Mouse (Mus musculus): ENCODE measurements around the gene Nes. TPM values are rescaled to one million over a fixed set of nuclear protein-coding genes. Genes with fewer than 3 reads are reported as not detected.

Gene Nes
- polyA plus RNA-seq, 1 experiment from 2014 or later = 9.4 TPM

GRCm38 (mm10) chr3:87940611-87941010, 30.3 kb upstream of the Nes start:
- H3K27me3 ChIP-seq (replicated peaks; ENCODE audit: control insufficient read depth, insufficient read depth, low read length) = peaks cover 1% of the 10 kb centered on the region; the same call in 1 of the 2 replicates
- no peak overlapping the region for H3K27ac ChIP-seq (ENCODE audit: low read length)
- no peaks in the 10 kb centered on the region for H3K4me1 ChIP-seq (ENCODE audit: control insufficient read depth, insufficient read depth, low read length)
- no peak overlapping the region for H3K4me2 ChIP-seq (ENCODE audit: low read depth, low read length)
- ATAC-seq = no peak
- H3K9ac ChIP-seq (ENCODE audit: low read depth, low read length) = no peak overlapping the region
- peaks cover 13% of the 10 kb centered on the region for H3K36me3 ChIP-seq (ENCODE audit: control insufficient read depth, insufficient read depth, low read length)
- H3K9me3 ChIP-seq (ENCODE audit: control insufficient read depth, low read length) = no peaks in the 10 kb centered on the region
- H3K4me3 ChIP-seq (ENCODE audit: low read length) = no peak overlapping the region
- WGBS = 64% methylated on average over 5 of the region's 5 CpGs

GRCm38 (mm10) chr3:87942471-87942870, 28.4 kb upstream of the Nes start:
- H3K36me3 ChIP-seq (ENCODE audit: control insufficient read depth, insufficient read depth, low read length) = peaks cover 13% of the 10 kb centered on the region

GRCm38 (mm10) chr3:87943586-87943985, 27.3 kb upstream of the Nes start:
- Histone ChIP-seq H3K9me3 (ENCODE audit: control insufficient read depth, low read length) (no peaks in the 10 kb centered on the region), H3K4me2 (ENCODE audit: low read depth, low read length) (no peak overlapping the region), H3K4me3 (ENCODE audit: low read length) (no peak overlapping the region), H3K27me3 (replicated peaks; ENCODE audit: control insufficient read depth, insufficient read depth, low read length) (peaks cover 11% of the 10 kb centered on the region; the same call in 1 of the 2 replicates), H3K27ac (ENCODE audit: low read length) (no peak overlapping the region), H3K4me1 (ENCODE audit: control insufficient read depth, insufficient read depth, low read length) (peaks cover 16% of the 10 kb centered on the region), H3K9ac (ENCODE audit: low read depth, low read length) (no peak overlapping the region), H3K36me3 (ENCODE audit: control insufficient read depth, insufficient read depth, low read length) (peaks cover 13% of the 10 kb centered on the region)
- 78% methylated on average over 7 of the region's 7 CpGs for WGBS
- ATAC-seq = no peak

More at GRCm38 (mm10) chr3:87942471-87942870, 28.4 kb upstream of the Nes start:
- no peaks in the 10 kb centered on the region for H3K9me3 ChIP-seq (ENCODE audit: control insufficient read depth, low read length)
- 87% methylated on average over 2 of the region's 2 CpGs for WGBS
- no peak overlapping the region for H3K27ac ChIP-seq (ENCODE audit: low read length)
- ATAC-seq = no peak
- H3K4me2 ChIP-seq (ENCODE audit: low read depth, low read length) = no peak overlapping the region
- no peak overlapping the region for H3K9ac ChIP-seq (ENCODE audit: low read depth, low read length)
- peaks cover 11% of the 10 kb centered on the region; the same call in 1 of the 2 replicates for H3K27me3 ChIP-seq (replicated peaks; ENCODE audit: control insufficient read depth, insufficient read depth, low read length)
- H3K4me1 ChIP-seq (ENCODE audit: control insufficient read depth, insufficient read depth, low read length) = peaks cover 7% of the 10 kb centered on the region; the same call in 1 of the 2 replicates
- no peak overlapping the region for H3K4me3 ChIP-seq (ENCODE audit: low read length)

- ATAC-seq = no peak
- peaks cover 24% of the 10 kb centered on the region for H3K27me3 ChIP-seq (replicated peaks; ENCODE audit: control insufficient read depth, insufficient read depth, low read length)
- H3K9ac ChIP-seq (ENCODE audit: low read depth, low read length) = no peak overlapping the region
- H3K4me2 ChIP-seq (ENCODE audit: low read depth, low read length) = no peak overlapping the region
- 38% methylated on average over 4 of the region's 4 CpGs for WGBS
- no peak overlapping the region for H3K4me3 ChIP-seq (ENCODE audit: low read length)
- peaks cover 24% of the 10 kb centered on the region for H3K4me1 ChIP-seq (ENCODE audit: control insufficient read depth, insufficient read depth, low read length)
- H3K36me3 ChIP-seq (ENCODE audit: control insufficient read depth, insufficient read depth, low read length) = 0 out of 2 replicates have a peak, but pooled peaks cover 3% of the 10 kb centered on the region
- H3K9me3 ChIP-seq (ENCODE audit: control insufficient read depth, low read length) = no peaks in the 10 kb centered on the region
- no peak overlapping the region for H3K27ac ChIP-seq (ENCODE audit: low read length)
Observed at GRCm38 (mm10) chr3:87944838-87945600, 25.9 kb upstream of the Nes start.

DNA sequence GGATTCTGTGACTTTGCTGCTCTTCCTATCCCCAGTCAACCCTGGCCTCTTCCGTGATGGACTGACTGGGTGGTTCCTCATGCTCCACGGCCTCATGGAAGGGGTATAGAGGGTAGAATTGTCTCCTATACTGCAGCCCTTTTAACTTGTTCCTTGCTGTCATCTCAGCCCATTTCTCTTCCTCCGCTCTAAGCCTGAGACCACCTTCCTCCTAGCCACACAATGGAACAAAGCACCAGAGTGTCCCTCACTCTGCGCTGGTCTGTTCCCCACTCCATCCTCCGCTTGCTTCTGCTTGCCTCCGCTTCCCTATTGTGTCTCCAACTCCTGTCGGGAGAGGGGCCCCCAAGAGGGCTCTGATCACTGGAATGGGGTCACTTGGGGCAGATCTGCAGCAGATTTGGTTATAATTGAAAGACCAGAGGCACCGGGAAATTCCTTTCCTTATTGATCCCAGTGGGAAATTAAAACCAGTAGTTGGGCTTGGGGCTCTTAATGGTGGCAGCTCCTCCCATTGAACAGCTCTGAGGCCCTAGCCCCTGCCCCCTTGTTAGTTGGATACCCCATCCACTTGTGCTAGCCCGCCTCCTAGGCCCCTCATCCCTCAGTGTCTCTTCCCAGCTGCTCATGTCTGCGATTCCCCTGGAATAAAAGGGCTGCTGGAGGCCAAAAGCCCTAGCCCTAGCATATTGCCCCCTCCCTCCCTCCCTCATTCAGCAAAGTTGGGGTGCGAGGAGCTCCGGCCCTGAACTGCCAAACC, 24.9 kb upstream of the Nes start:
- H3K36me3 ChIP-seq (ENCODE audit: control insufficient read depth, insufficient read depth, low read length) = no peaks in the 10 kb centered on the region
- H3K27ac ChIP-seq (ENCODE audit: low read length) = no peak overlapping the region
- H3K4me1 ChIP-seq (ENCODE audit: control insufficient read depth, insufficient read depth, low read length) = peaks cover 25% of the 10 kb centered on the region
- H3K9me3 ChIP-seq (ENCODE audit: control insufficient read depth, low read length) = no peaks in the 10 kb centered on the region
- 46% methylated on average over 12 of the region's 12 CpGs for WGBS
- no peak for ATAC-seq
- H3K9ac ChIP-seq (ENCODE audit: low read depth, low read length) = no peak overlapping the region
- no peak overlapping the region for H3K4me3 ChIP-seq (ENCODE audit: low read length)
- H3K27me3 ChIP-seq (replicated peaks; ENCODE audit: control insufficient read depth, insufficient read depth, low read length) = peaks cover 26% of the 10 kb centered on the region
- no peak overlapping the region for H3K4me2 ChIP-seq (ENCODE audit: low read depth, low read length)

DNA sequence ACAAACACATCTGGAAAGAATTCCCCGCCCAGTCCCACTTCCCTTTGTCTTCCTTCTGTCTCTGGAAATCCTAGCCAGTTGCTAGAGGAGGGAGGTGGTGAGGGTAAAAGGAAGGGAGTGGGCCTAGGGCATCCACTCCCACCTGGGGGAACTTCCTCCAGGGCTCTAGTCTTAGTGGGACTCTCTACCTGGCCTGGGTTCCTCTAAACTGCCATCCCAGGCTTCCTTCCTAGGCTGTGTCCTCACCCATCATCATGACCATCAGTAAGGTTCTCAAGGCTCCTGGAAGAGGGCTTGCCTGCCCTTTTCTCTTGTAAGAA, 24.4 kb upstream of the Nes start:
- Histone ChIP-seq H3K4me2 (ENCODE audit: low read depth, low read length) (no peak overlapping the region), H3K27ac (ENCODE audit: low read length) (no peak overlapping the region), H3K36me3 (ENCODE audit: control insufficient read depth, insufficient read depth, low read length) (no peaks in the 10 kb centered on the region), H3K4me3 (ENCODE audit: low read length) (no peak overlapping the region), H3K9ac (ENCODE audit: low read depth, low read length) (no peak overlapping the region), H3K9me3 (ENCODE audit: control insufficient read depth, low read length) (no peaks in the 10 kb centered on the region), H3K27me3 (replicated peaks; ENCODE audit: control insufficient read depth, insufficient read depth, low read length) (peaks cover 26% of the 10 kb centered on the region), H3K4me1 (ENCODE audit: control insufficient read depth, insufficient read depth, low read length) (peaks cover 25% of the 10 kb centered on the region)
- WGBS = 44% methylated on average over 1 of the region's 1 CpGs
- ATAC-seq = no peak

- peak overlapping the region; percentile 21 for H3K4me3 ChIP-seq (ENCODE audit: low read length)
- no peak for ATAC-seq
- H3K9ac ChIP-seq (ENCODE audit: low read depth, low read length) = peak overlapping the region; percentile 17; the same call in 1 of the 2 replicates
- H3K9me3 ChIP-seq (ENCODE audit: control insufficient read depth, low read length) = no peaks in the 10 kb centered on the region
- no peaks in the 10 kb centered on the region for H3K36me3 ChIP-seq (ENCODE audit: control insufficient read depth, insufficient read depth, low read length)
- H3K4me1 ChIP-seq (ENCODE audit: control insufficient read depth, insufficient read depth, low read length) = peaks cover 25% of the 10 kb centered on the region
- H3K27me3 ChIP-seq (replicated peaks; ENCODE audit: control insufficient read depth, insufficient read depth, low read length) = peaks cover 28% of the 10 kb centered on the region
- peak overlapping the region; percentile 46 for H3K4me2 ChIP-seq (ENCODE audit: low read depth, low read length)
- no peak overlapping the region for H3K27ac ChIP-seq (ENCODE audit: low read length)
- WGBS = 11% methylated on average over 26 of the region's 26 CpGs
Observed at GRCm38 (mm10) chr3:87947056-87947810, 23.6 kb upstream of the Nes start.

DNA sequence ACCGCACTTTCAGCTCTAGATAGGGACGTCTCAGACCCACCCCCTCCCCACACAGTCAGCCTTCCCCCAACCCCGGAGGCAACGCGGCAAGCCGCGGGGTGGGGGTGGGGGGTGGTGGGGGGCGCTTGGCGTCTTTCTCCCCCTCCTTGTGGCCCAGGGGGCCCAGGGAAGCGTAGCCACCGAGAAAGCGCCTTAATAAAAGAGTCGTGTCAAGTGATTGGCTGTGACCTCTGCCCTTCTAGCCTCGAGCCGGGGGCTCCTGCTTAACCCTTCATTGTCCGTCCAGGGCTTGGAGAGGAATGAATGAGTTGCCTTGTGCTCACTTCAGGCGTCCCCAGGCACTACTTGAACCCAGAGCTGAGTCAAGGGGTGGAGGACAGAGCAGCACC, 23.1 kb upstream of the Nes start:
- Histone ChIP-seq H3K4me1 (ENCODE audit: control insufficient read depth, insufficient read depth, low read length) (peaks cover 25% of the 10 kb centered on the region), H3K9ac (ENCODE audit: low read depth, low read length) (peak overlapping the region; percentile 17)
- ATAC-seq = no peak

More for the DNA sequence above, 23.1 kb upstream of the Nes start:
- peaks cover 29% of the 10 kb centered on the region for H3K27me3 ChIP-seq (replicated peaks; ENCODE audit: control insufficient read depth, insufficient read depth, low read length)
- no peaks in the 10 kb centered on the region for H3K36me3 ChIP-seq (ENCODE audit: control insufficient read depth, insufficient read depth, low read length)
- under 1% methylated on average over 17 of the region's 17 CpGs for WGBS
- peak overlapping the region; percentile 46 for H3K4me2 ChIP-seq (ENCODE audit: low read depth, low read length)
- H3K27ac ChIP-seq (ENCODE audit: low read length) = no peak overlapping the region
- H3K9me3 ChIP-seq (ENCODE audit: control insufficient read depth, low read length) = no peaks in the 10 kb centered on the region
- peak overlapping the region; percentile 21 for H3K4me3 ChIP-seq (ENCODE audit: low read length)
